In genomic region chr9:31912553-31912920, GRCm38 (mm10) we compare ENCODE assay signal across 8 mouse cellular contexts. TPM values are rescaled to one million over a fixed set of nuclear protein-coding genes. Genes with fewer than 3 reads are reported as not detected.
DNase-seq lines count a peak whose midpoint lies in the region; ATAC-seq and TF ChIP-seq lines count a peak whose summit lies in the region.

No protein-coding gene starts in this region.

- H3K27me3 ChIP-seq in kidney, embryonic 16.5 days (ENCODE audit: insufficient read depth, low read length), result peaks cover 87% of the 10 kb centered on the region
- peaks cover 95% of the 10 kb centered on the region for H3K27me3 ChIP-seq in embryonic facial prominence, embryonic 13.5 days
- H3K27me3 ChIP-seq in hindbrain, embryonic 16.5 days (replicated peaks; ENCODE audit: control insufficient read depth, insufficient read depth, low read length), result peaks cover 57% of the 10 kb centered on the region
- peaks cover 70% of the 10 kb centered on the region for H3K27me3 ChIP-seq in midbrain, postnatal 0 days (ENCODE audit: insufficient read depth, low read length)

- H3K4me1 ChIP-seq in kidney, embryonic 16.5 days (ENCODE audit: insufficient read depth, low read length), result peaks cover 16% of the 10 kb centered on the region
- peaks cover 35% of the 10 kb centered on the region for H3K4me1 ChIP-seq in embryonic facial prominence, embryonic 13.5 days
- H3K4me1 ChIP-seq in hindbrain, embryonic 16.5 days (ENCODE audit: control insufficient read depth, insufficient read depth, low read depth, low read length), result peaks cover 25% of the 10 kb centered on the region
- H3K4me1 ChIP-seq in midbrain, postnatal 0 days (ENCODE audit: insufficient read depth, low read length), result peaks cover 3% of the 10 kb centered on the region; the same call in 1 of the 2 replicates

- no peak; the same call in 1 of the 2 replicates for ATAC-seq in kidney, embryonic 16.5 days (ENCODE audit: low FRiP score, low TSS enrichment)
- no peak for ATAC-seq in embryonic facial prominence, embryonic 13.5 days (ENCODE audit: insufficient number of reproducible peaks, insufficient read depth, low FRiP score, low TSS enrichment, low read depth)
- ATAC-seq in hindbrain, embryonic 16.5 days, result no peak
- no peak for ATAC-seq in midbrain, postnatal 0 days (ENCODE audit: low FRiP score)
- no peak for ATAC-seq in activated CD4-positive, CD25-positive, alpha-beta regulatory T cell, adult 4 months

- intact Hi-C loops in left cerebral cortex, postnatal 10 days (cut with DNase I), result loop anchor here (5.0 to 10.0 kb wide), 3 partner anchors 50 to 335 kb away; no protein-coding TSS in a partner anchor

- peak overlapping the region; percentile 57 for H3K4me3 ChIP-seq in kidney, embryonic 16.5 days (ENCODE audit: low read length)
- peak overlapping the region; percentile 61 for H3K4me3 ChIP-seq in embryonic facial prominence, embryonic 13.5 days
- H3K4me3 ChIP-seq in hindbrain, embryonic 16.5 days (ENCODE audit: low read length), result peak overlapping the region; percentile 61
- peak overlapping the region; percentile 47 for H3K4me3 ChIP-seq in midbrain, postnatal 0 days (ENCODE audit: low read depth, low read length)

- no peak for DNase-seq in kidney, adult 9 months
- no peak for DNase-seq in midbrain, postnatal 0 days (ENCODE audit: low spot score)
- DNase-seq in layer of hippocampus, adult 8-10 months (ENCODE audit: low spot score in 2 of 2), result no peak
- no peak for DNase-seq in left cerebral cortex, postnatal 10 days (ENCODE audit: extremely low spot score in 1 of 2, low spot score in 2 of 2)

- no peak overlapping the region for H3K27ac ChIP-seq in kidney, embryonic 16.5 days (ENCODE audit: low read length)
- H3K27ac ChIP-seq in embryonic facial prominence, embryonic 13.5 days, result no peak overlapping the region
- H3K27ac ChIP-seq in hindbrain, embryonic 16.5 days (ENCODE audit: low read depth, low read length), result no peak overlapping the region
- no peak overlapping the region for H3K27ac ChIP-seq in midbrain, postnatal 0 days (ENCODE audit: low read depth, low read length)

- 3% methylated on average over 16 of the region's 16 CpGs for WGBS in kidney, embryonic 16.5 days
- under 1% methylated on average over 16 of the region's 16 CpGs for WGBS in embryonic facial prominence, embryonic 13.5 days
- 3% methylated on average over 16 of the region's 16 CpGs for WGBS in hindbrain, embryonic 16.5 days
- WGBS in midbrain, postnatal 0 days, result 3% methylated on average over 16 of the region's 16 CpGs

- TF ChIP-seq CTCF in midbrain, postnatal 0 days (IDR thresholded peaks at IDR 0.05), result no peak

- peak overlapping the region; percentile 97 for H3K4me2 ChIP-seq in kidney, embryonic 16.5 days (replicated peaks; ENCODE audit: low read depth, low read length)
- H3K4me2 ChIP-seq in embryonic facial prominence, embryonic 13.5 days, result peak overlapping the region; percentile 99
- peak overlapping the region; percentile 100 for H3K4me2 ChIP-seq in hindbrain, embryonic 16.5 days (ENCODE audit: low read length)
- peak overlapping the region; percentile 99 for H3K4me2 ChIP-seq in midbrain, postnatal 0 days (ENCODE audit: low read depth, low read length, poor library complexity, severe bottlenecking)

- H3K9ac ChIP-seq in kidney, embryonic 16.5 days (replicated peaks; ENCODE audit: low read length), result no peak overlapping the region
- peak overlapping the region; percentile 65 for H3K9ac ChIP-seq in embryonic facial prominence, embryonic 13.5 days
- no peak overlapping the region; the same call in 1 of the 2 replicates for H3K9ac ChIP-seq in hindbrain, embryonic 16.5 days (ENCODE audit: low read depth, low read length)
- no peak overlapping the region for H3K9ac ChIP-seq in midbrain, postnatal 0 days (replicated peaks; ENCODE audit: low read length, poor library complexity, severe bottlenecking)

- H3K9me3 ChIP-seq in kidney, embryonic 16.5 days (ENCODE audit: low read length), result no peaks in the 10 kb centered on the region
- no peaks in the 10 kb centered on the region for H3K9me3 ChIP-seq in embryonic facial prominence, embryonic 13.5 days
- H3K9me3 ChIP-seq in hindbrain, embryonic 16.5 days (ENCODE audit: control insufficient read depth, low read length), result no peaks in the 10 kb centered on the region
- H3K9me3 ChIP-seq in midbrain, postnatal 0 days (ENCODE audit: low read length), result no peaks in the 10 kb centered on the region

- H3K36me3 ChIP-seq in kidney, embryonic 16.5 days (ENCODE audit: insufficient read depth, low read length), result no peaks in the 10 kb centered on the region
- H3K36me3 ChIP-seq in embryonic facial prominence, embryonic 13.5 days, result no peaks in the 10 kb centered on the region
- H3K36me3 ChIP-seq in hindbrain, embryonic 16.5 days (ENCODE audit: control insufficient read depth, insufficient read depth, low read length), result no peaks in the 10 kb centered on the region
- no peaks in the 10 kb centered on the region for H3K36me3 ChIP-seq in midbrain, postnatal 0 days (ENCODE audit: insufficient read depth, low read length)

RNA-seq across cellular contexts. Expression of gene Barx2, which starts 0.7 kb away (rescaled TPM):
- polyA plus RNA-seq in kidney, embryonic 16.5 days (2015; fragmentation: Nextera tagmentation; extraction: Ambion mirVana), result not detected in 2 replicates
- polyA plus RNA-seq in embryonic facial prominence, embryonic 13.5 days (2015; fragmentation: Nextera tagmentation; extraction: Ambion mirVana), result 1.6 and 2.2 TPM in 2 replicates
- polyA plus RNA-seq in hindbrain, embryonic 16.5 days (2015; fragmentation: Nextera tagmentation; extraction: Ambion mirVana), result 0.45 and 0.51 TPM in 2 replicates
- total RNA-seq in midbrain, postnatal 0 days (2014; rRNA removed), result 1.9 and 2.9 TPM in 2 replicates
- polyA plus RNA-seq in midbrain, postnatal 0 days (2015; fragmentation: Nextera tagmentation; extraction: Ambion mirVana), result 0.27 and 0.79 TPM in 2 replicates
- 1 to 10 TPM in 3 of 4 experiments, under 1 TPM in 1; 0.47 to 1.8 (median 1.1) TPM for total RNA-seq in layer of hippocampus, adult 8-10 months (2022)
- under 1 TPM in 1 of 2 experiments, not detected in 1; 0.22 TPM for polyA plus RNA-seq in activated CD4-positive, CD25-positive, alpha-beta regulatory T cell, adult 4 months (2017; shearing (Covaris generic))
- total RNA-seq in left cerebral cortex, postnatal 10 days (2021), result 1 to 10 TPM; 7.6 to 9.2 TPM
